Mouse (Mus musculus) kidney, adult 18-20 months (tissue): ENCODE results near the gene Hydin.
A peak's percentile ranks its signal among the peaks of the same experiment; 100 is the strongest.
"Not testable (repeated sequence)": the region's sequence is repeated elsewhere in the genome, so short reads cannot be mapped to it uniquely, and the experiment has no call there.

Experiments used
- DNase-seq: peaks from one replicate; pipeline ENCODE4 v3.0.0; 2021

Gene Hydin

DNA sequence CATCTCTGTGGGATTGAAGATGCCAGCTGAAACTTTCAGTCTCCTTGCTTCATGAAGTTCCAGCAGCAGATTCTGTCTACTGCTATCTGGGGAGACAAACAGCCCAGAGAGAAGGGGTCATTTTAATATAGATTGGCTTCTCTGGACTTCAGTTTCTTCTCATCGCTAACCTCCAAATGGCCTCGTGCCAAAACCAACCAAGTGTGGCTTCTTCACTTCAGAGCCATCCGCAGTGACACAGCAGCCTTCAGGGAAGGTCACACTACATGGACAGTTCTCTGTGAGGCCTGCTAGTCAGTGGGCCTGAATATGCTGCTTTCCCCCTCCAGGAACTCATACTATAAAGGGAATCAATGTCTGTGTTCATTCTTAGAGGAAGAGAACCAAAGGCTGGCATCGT, 187.7 kb downstream of the Hydin start:
- peak; percentile 12 for DNase-seq

DNA sequence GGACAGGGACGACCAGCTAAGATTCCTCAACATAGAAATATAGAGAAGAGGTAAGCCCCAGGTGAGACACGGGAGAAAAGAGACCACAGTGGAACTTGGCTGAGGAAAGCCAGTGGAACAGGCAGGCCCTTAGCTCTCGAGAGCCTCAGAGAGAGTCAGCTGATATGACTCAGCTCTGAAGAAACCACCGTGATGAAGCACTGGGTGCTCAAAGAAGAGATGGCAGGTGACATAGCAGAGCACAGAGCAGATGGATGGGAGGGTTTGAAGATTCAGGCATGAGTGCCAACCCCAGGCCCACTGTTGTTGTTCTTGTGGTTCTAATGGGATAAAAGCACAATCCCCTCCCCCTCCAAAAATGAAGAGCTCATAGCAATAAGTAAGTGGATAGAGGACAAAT, 190.6 kb downstream of the Hydin start:
- no peak for DNase-seq

DNA sequence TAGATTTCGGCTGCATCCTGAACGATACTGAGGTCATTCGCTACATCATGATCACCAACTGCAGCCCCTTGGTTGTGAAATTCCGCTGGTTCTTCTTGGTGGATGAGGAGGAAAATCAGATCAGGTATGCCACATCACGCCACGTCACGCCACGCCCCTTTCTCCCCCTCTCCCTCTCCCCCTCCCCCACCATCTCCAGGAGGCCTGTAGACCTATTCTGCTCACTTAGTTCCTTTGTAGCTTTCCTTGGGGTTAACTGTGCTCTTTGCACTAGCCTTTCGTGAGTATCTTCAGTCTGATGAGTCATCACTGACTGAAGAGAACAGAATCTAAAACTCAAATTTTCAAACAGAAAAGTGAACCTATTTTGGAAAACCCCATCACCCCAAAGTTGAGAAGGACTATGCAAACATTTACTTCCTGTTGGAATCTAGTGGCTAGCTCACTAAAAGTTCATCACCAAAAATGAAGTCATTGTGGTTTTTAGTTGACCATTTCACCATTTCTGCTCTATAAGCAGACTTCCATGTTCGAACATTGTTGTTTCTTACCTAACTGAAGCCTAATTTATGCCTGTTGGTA, 195.9 kb downstream of the Hydin start:
- no peak for DNase-seq

DNA sequence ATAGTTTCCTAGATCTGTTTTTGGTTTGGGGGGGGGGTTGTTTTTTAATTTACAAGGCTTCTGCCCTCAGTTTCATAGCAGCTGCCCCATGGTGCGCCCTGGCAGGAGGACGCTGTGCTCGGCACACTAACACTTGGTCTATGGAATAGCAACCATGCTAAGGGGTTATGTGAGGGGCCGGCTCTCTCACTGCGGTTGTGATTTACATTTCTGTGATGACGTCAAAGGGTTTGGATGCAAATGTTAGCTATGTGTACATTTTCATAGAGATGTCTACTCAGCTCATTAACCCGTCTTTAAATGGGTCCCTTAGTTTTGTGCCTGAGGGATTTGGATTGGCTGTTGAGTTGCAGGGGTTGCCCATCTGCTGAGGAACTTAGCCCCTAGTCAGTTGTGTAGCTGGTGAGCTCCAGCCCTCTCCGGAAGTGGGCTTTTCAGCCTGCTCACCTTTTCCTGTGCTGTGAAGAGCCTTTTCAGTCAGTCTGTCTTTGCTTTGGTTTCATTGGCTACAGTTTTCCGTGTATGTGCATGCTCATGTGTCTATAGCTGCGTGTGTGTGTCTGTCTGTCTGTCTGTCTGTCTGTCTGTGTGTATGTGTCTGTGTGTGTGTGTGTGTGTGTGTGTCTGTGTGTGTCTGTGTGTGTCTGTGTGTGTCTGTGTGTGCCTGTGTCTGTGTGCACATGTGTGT, 197.1 kb downstream of the Hydin start:
- DNase-seq, result no peak

DNA sequence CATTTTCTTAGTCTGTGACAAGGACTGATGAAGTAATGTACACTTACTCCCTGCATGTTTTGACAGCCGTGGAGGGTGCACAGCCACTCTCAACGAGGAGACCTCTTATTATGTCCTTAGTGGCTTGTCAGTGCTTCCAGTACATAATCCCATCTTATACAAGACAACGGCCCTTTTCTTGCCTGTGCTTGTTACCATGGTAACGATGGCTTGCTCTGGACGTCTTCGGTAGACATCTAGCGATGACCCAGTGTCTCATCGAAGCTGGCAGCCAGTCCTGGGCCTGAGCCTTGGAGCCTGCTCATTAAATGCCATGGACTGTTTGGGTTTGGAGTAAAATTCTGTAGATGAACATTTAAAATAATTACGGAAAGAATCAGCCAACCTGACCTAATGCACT, 198.8 kb downstream of the Hydin start:
- DNase-seq, result no peak

DNA sequence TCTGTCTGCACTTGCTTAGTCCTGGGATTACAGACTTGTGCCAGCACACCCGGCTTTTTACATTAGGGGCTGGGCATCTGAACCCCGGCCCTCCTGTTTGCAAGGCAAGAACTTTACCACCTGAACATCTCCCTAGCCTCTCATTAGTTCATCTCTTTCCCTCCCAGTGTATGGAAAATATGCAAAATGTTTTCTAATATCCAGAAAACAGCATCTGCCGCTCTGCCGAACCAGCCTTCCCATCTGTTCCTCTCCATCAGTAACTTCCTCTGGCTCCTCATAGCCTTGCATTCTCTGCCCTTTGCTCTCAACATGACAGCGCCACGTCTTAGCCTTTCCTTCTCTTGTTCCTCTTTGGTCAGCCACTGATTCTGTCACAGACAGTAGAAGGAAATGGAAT, 210.5 kb downstream of the Hydin start:
- no peak for DNase-seq

DNA sequence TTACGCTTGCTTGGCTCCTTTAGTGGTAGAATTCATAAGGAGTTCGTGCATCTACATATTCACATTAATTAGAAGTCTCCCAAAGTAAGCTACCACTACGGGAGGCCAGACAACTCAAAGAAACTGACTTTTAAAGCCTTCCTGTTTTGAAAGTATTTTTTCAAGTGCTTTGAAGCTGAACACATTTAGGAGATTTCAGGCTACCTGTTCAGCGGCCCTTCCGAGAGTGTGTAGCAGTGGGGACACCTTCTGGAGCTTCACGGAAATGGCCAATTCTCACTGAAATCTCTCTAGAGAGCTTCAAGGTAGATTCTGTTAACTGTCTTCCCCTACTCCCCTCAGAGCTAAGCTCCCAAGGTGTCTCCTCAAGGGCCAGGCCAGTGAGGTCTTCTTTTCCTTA, 211.8 kb downstream of the Hydin start:
- peak; percentile 38 for DNase-seq

DNA sequence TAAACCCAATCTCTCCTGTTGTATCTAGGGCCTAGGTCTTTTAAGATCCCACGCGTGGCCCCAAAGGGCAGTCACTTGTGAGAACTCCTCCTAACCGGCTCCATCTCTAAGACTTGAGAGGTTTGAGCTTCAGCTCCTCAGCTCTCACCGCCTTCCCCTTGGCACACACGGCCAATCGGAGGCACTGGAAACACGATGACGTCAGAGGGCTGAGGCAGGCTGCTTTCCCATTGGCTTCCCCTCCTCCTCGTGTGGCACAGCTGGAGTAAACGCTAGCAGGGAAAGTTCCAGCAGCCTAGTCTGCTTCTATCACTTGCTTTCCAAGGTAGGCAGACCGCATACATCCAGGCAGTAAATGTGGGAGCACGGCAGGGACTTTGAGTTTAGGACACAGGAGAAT, 212.6 kb downstream of the Hydin start:
- no peak for DNase-seq

DNA sequence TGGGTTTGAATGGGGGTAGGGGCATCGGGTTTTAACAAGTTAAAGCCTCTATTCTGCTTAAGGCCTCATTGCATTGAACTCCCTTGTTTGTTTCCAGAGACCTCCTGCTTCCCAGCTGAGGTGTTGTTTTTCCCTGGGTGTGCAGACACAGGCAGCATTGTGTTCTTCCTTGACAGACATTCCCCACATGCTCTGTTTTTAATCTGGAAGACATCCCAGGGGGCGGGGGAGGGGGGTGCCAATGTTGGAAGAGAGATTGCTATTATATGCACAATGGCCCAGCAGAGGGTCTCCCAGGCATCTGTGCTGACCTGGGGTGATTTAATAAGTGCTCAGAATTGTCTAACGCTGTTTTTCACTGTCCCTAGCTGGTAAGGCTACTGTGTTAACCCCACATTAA, 215.5 kb downstream of the Hydin start:
- DNase-seq, result no peak

DNA sequence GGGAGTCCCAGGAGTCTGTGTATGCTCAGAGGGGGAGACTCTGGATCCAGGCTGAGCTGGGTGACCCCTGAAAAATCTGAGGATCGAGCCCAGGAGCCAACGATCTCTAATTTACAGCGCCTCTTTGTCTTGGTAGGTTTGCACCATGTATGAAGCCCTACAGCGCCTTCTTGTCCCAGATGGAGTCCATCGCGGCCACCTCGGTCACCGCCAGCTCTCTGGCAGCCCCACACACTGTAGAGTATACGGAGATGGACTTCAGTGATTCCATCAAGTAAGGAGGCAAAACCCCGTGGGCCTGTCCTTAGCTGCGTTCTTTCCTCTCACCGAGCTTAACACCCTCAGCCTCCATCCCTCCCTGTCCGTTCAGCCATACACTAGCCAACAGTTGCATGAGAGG, 218.5 kb downstream of the Hydin start:
- DNase-seq, result no peak

DNA sequence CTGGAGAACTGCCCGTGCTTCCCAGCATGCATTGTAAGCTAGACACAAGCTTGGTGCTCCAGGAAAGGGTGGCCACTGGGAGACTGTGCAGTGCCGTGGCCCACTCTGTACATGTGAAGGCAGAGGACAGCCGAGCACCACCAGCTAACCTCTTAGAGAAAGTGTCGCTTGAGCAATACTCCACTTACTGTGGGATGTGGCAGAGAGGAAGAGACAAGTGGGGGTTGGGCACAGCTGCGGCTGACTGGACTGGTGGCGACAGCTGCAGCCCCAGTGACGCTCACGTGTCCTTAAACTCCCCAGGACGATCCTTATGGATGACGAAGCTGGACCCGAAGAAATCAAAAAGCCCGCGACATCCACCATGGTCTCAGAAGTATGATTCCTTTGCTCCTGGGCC, 219.2 kb downstream of the Hydin start:
- DNase-seq, result no peak

DNA sequence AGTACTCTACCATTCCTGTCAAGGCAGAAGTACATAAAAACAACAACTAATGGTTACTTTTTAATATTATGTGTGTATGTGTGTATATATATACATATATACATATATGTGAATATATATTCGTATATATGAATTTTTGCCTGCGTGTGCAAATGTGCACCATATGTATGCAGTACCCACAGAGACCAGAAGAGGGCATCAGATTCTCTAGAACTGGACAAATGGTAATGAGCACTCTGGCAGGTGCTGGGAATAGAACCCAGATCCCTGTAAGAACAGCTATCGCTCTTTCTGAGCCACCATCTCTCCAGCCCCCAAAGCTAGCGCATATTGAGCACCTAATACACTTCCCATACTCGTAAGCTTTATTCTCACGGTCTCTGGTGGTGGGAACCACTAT, 220.9 kb downstream of the Hydin start:
- DNase-seq, result no peak

DNA sequence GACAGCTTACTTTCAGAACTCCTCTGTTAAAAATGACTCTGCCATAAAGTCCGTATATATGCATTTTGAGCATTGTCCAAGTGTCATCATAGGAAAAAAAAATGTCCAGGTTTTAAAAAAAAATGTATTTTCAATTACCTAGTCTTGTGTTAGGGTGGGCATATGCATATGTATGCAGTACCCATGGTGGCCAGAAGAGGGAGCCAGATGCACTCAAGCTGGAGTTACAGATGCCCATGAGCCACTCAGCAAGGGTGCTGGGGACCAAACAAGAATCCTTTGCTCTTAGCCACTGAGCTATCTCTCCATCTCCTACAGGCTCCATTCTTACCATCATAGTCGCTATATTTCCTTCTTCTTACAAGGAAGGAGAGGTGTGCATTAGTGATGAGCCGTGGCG, 222.6 kb downstream of the Hydin start:
- no peak for DNase-seq

DNA sequence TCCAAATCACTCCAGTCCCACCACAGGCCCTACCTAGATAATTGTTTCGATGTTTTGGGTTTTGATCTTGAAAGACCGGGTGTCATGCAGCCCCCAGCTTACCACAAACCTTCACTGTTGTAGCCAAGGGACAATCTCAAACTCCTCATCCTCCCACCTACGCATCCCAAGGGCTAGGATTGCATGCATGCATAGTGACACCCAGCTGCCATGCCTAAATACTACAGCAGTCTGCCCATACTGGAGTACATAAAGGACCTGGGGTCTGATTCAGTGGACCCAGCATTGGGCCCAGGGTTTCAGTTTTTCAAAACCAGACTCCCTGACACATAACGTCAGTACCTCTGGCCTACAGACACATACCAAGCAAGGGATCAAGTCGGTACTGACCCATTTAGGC, 224.3 kb downstream of the Hydin start:
- DNase-seq, result no peak

DNA sequence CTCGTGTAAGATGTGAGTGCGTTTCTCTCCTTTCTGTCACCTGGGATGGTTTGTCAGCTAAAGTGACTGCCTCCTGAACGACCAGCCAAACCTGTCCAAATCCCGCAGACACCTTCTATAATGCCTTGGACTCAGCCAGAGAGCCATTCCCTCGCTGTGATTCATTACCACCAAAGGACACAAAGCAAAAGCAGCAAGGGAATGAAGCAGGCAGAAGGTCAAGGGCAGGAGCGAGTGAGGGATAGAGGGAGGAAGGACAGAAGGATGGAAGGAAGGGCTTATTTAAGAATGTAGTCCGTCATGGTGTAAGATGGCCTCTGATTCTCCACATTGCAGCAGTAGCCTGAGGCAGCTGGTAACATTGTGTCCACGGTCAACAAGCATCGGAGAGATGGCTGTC, 229.5 kb downstream of the Hydin start:
- no peak for DNase-seq

DNA sequence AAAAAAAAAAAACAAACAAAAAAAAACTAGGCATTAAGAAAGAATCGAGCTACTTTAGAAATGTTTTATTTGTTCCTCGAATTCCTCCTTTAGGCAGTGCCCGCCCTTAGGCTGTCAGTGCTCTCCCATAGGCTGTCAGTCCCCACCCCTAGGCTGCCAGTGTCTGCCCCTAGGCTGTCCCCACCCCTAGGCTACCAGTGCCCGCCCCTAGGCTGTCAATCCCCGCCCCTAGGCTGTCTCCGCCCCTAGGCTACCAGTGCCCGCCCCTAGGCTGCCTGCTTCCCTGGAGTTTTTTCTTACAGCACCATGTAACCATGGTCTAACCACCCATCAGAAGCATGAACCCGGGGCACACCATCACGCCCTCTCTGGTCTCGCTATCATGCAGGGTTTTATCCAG, 233.5 kb downstream of the Hydin start:
- DNase-seq, result no peak

DNA sequence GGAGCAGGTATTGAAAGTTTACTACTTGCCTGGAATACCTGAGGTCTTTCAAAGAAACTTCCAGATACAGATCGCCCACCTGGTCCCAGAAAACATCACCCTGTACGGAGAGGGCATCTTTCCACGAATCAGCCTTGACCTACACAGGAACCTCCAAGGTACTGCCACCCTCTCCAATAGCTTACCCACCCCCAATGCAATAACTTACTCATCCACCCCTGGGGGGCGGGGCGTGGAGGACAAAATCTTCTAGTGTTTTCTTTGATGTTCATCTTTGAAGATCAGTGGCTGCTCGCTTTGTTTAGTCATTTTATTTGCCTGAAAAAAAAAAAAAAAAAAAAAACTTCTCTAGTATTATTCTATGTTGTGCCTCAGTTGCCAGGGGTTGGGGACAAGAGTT, 233.9 kb downstream of the Hydin start:
- DNase-seq, result no peak

DNA sequence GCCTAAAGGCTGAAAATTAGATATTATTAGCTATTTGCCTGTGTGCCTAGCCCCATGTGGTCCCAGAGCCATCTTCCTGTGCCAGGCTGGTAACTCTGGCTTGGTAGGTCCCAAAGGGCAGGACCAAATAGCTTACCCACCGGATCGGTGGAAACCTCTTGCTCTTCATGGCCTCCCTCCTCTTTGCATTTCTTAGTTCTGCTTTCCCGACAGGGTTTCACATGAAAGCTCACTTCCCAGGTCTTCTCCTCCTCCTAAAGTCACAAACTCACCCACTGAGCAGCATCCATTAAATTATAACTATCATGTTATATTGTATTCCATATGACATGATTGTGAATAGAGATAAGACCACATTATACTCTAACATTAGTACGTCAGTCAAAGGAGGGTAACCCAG, 234.6 kb downstream of the Hydin start:
- DNase-seq, result no peak

DNA sequence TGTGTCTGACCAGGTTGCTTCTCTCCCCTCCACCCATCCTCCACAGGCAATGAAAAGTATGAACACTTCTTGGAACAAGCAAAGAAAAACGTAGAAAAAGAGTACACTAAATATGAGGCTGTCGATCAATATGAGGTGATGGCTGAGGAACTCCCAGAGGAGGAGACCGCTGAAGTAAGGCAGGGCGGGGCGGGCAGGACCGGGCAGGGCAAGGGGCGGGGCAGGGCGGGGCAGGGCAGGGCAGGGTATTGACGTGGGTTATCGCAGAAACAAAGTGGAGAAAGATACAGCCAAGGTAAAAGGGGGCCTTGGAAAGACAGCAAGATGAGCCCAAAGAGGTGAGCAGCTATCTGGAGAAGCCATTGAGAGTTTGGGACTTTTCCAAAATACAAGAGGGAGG, 236.1 kb downstream of the Hydin start:
- DNase-seq, result no peak

DNA sequence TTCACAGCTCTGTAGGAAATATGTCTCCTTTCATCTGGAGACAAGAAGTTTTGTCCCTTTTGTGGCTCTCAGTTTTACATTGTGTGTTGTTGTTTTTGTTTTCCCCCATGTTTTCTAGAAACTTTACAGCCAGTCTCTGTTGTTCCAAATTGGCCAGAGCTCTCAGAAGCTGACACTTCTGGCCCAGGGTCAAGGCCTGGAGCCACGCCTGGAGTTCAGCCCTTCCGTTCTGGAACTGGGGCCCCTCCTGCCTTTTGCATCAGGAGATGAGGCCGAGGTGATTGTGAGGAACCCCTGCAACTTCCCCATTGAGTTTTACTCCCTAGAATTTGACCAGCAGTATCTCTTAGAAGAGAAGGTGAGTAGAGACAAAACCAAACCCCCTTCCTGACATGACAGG, 242.0 kb downstream of the Hydin start:
- DNase-seq, result no peak

DNA sequence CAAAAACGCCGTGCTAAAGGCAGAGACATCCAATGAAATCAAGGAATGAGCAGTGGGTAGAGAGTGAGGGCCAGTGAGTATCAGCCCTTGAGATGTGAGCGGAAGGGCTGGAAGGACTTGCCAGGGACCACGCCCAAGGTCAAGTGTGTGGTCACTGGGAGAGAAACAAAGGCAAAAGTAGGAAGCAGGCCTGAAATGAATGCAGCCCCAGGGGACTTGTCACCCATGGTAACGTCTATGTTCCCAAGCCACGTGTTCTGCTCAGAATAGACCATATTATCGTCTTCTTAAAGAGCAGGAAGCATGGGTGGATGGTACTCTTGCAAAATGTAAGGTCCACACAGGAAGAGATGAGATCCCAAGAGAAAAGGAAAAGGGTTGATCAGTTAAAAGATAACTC, 253.0 kb downstream of the Hydin start:
- no peak for DNase-seq

DNA sequence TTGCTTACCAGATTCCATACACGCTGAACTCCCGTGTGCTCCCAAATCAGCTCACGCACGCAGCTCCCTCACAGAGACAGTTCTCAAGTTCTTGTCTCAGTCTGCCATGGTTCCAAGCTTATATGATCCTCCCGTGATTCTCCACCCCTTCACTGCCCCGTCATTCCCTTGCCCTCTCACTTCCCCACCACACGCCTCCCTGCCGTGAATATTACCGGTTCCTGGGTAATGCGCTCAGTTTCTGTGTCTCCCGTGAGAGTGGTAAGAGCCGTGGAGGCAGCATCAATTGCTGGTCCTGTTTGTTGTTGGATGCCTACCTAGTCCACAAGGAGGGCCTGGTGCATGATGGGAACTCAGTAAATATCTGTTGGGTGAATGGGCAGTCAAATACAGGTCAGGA, 255.1 kb downstream of the Hydin start:
- DNase-seq, result no peak

DNA sequence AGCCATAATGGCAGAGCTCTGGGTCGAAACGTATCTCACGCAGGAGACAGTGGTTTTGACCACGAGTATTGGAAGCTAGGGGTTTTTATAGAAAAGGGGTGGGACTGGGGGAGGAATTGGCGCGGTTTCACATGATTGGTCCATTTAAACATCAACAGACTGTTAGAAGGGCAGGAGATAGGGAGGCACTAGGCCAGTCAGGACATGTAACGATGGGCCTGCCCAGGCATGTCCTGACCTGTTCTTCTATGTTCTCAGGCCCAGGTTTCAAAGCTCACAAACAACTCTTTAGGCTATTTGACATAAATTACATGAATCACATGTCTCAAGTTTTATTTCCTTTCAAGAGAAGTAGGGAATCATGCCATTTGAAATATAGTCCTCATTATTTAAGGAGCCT, 255.7 kb downstream of the Hydin start:
- not testable (repeated sequence) for DNase-seq

DNA sequence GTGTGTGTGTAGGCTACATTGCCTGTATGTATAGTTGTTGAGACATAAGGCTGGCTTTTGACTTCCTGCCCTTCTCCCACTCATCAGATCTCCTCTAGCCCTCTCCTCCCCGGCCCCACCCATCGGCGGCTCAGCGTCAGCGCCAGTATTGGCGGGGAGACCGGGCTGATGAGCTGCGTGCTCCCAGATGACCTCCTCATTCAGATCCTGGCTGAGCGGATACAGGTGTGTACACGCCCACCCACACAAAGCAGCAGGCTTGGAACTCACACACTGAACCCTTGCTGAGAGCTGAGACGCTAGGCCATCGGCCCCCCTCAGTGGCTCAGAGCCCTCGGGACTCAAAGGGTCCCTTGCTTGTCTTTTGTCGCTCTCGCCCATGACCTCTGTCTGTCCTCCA, 256.2 kb downstream of the Hydin start:
- no peak for DNase-seq

DNA sequence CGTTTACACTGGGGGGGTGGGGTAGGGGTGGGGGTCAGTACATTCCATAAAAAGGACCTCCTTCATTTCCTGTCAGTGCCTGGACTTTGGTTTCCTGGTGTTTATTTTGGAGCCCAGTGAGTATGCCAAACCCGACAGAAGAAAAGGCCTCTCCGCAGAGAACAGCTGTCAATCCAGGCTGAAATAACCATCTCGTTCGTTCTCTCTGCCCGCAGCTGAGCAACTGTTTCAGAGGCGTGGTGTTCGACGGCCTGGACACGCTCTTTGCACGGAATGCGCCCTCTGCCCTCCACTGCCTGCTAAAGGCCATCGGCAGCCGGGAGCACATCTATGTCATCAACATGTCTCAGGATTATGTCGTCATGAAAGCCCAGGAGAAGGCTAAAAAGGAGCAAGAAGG, 258.5 kb downstream of the Hydin start:
- DNase-seq, result no peak
